Mouse (Mus musculus) ovary, postnatal 36 days (tissue): Measurements from ENCODE around the gene Fgf16.

Source experiments
- DNase-seq: peaks from one replicate; pipeline ENCODE4 v3.0.0; 2022; ENCODE audit warnings: low spot score, mixed read lengths

The Fgf16 gene

DNA sequence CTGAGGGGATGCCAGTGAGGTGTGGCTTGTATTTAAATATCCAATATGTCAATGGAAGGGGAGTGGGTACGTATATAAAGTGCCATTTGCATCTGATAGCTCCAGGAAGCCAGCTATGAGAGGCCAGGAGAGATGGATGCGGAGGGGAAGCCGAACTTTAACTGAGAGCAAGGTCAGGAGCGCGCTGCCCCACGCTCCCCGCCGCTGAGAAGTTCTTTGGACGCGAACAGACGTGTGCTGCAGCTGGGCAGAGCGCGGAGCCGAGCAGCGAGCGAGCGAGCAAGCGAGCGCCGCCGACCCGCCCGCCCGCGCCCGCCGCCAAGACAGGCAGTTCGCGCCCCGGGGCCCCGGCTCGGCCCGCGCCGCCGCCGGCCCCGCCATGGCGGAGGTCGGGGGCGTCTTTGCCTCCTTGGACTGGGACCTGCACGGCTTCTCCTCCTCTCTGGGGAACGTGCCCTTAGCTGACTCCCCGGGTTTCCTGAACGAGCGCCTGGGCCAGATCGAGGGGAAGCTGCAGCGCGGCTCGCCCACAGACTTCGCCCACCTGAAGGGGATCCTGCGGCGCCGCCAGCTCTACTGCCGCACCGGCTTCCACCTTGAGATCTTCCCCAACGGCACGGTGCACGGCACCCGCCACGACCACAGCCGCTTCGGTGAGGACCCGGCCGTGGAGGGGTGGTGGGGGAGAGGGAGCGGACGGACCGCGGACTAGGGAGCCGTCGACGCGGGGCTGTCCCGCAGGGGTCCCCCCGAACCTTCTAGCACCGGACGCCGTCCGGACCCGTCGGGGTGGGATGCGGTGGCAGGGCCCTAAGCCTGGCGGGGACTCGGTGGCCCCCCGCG lies at the start of gene Fgf16:
Fgf16 (plus strand) TSS at position 118 of the 843 bp plus-strand sequence.
- peak; percentile 9 for DNase-seq

DNA sequence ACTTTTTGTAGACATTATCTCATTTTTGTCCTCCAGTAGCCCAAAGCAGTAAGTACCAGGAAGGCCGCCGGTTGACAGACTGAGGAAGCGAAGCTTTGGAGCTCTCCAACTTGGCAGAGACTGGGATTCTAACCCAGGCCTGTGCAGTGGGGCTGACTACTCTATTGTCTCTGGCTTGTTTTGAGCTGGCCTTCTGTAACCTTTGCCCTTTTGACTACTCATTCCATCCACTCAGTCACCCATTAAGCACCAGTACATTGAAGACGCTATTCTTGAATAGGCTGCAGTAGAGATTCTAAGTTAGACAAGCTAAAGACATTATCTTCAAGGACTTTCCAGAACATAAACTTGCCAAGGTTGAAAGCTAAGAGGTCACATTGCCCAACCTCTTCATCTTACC lies 49.3 kb upstream of the Fgf16 start:
- no peak for DNase-seq

DNA sequence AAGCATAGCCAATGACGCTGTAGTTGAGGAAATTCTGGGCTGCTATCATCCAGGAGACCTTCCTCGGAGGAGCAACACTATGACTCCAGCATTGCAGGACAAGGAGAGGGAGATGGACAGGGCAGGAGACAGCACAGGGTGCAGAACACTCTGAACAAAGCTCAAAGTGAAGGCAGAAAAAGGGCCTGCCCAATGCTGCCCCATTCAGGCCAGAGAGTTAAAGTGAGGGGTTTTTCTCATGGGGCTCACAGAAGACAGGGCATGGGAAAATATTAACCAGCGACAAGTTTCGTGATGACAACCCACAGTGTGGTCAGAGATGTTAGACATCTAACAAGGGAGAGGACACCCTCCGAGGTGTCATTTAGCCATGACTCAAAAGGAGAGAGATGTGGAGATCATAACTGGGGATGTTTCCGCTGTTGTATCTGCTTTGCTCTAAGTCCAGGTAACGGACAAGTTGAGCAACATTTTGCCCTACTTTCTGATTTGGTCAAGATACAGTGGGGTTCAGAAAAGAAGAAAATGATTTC lies 48.2 kb upstream of the Fgf16 start:
- DNase-seq: no peak

DNA sequence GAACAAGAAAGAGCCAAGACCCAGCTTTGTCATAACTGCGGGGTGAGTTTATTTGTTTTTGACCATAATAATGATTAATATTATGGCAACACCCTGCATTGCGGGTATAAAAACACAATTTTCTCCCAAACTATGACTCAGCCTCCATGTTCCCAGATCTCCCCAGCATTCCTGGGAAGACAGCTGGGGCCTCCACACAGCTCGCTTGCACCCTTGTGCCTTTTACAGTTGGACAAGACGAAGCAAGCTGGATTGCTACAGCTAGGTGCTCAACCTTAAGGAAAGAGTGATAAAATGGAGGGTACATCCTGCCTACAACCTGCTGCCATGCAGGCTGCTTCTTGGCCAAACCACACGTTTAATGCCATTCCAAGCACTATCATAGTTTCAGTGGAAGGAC lies 45.7 kb upstream of the Fgf16 start:
- no peak for DNase-seq

DNA sequence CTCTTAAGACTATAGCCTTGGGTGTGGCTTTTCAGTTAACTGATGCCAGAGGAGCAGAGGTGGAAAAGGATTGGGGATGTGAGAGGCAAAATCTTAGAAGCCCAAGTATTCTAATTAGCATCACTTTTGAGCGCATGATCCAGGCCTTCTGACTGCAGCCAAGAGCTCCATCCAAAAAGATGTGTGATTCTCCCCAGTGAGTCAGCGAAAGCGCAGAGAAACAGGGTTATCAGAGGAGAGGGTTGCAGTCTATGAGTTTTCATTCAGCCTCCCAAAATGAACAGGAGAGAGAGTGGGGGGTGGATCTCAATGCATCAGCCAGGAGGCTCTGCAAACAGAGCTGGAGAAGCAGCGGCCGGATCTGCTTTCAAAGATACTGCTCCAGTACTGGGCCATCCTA lies 45.1 kb upstream of the Fgf16 start:
- DNase-seq: no peak

DNA sequence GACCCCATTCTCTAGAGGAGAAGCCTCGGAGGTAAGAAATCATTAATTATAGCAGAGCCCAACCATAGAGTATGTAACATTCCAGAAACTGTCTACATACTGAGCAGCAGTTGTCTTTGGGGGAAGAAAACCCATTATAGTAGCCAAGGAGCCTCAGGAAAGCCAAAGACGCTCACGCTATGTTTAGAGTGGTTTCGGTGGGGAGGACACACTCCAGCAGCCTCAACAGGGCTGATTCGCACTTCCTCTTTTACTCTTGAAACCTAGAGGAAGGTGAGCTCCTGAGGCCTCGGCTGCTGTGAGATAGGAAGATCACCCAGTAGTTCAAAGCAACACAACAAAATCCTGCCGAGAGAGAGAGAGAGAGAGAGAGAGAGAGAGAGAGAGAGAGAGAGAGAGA lies 39.9 kb upstream of the Fgf16 start:
- no peak for DNase-seq

DNA sequence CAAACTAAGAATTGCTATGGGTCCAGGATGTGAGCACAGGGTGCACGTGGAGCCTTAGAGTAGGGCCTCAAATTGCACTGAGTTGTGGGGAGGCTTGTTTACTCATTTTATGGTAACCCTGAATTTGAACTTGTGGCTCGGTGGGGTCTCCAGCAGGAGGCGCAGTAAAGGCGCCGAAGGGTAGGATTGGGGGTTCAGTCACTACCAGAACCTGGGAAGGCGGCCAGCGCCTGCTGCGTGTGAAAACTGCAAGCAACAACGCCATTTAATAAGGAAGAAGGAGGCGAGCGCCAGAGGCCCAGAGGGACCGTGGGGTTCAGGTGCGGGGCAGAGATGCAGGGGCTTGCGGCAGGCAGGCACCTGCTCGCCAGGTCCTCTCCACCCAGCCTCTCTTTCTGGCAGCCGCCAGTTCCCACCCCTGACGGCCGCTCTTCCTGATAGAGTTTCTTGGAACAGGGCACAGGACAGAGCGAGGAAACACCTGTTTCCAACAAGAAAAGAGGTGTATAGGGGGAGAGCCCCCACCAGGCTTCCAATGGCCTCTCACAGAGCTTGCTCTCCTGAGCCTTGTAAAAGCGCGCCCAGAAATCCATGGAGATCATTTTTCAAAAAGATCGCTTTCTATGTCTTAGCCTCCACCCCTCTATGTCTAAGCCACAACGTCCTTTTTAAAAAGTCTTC lies 1.1 kb upstream of the Fgf16 start:
- peak; percentile 10 for DNase-seq

DNA sequence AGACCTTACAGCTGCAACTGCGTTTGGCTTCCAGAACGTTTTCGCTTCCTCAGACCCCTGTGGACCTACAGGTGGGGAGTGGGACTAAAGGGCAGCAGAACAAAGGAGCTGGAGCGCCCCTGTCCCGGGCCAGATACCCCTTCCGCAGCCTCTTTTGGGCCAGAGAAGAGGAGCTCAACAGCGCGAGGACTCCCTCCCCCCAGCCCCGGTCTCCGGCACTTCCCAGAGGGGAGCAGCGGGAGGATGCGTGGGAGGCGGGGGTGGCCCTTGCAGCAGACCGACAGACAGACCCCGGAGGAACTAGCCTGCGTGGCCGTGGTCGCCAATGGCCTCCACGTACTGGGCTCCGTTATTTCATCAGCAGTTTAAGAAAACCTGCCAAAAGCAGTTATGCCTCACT lies 467 bp upstream of the Fgf16 start:
- DNase-seq: peak; percentile 20

DNA sequence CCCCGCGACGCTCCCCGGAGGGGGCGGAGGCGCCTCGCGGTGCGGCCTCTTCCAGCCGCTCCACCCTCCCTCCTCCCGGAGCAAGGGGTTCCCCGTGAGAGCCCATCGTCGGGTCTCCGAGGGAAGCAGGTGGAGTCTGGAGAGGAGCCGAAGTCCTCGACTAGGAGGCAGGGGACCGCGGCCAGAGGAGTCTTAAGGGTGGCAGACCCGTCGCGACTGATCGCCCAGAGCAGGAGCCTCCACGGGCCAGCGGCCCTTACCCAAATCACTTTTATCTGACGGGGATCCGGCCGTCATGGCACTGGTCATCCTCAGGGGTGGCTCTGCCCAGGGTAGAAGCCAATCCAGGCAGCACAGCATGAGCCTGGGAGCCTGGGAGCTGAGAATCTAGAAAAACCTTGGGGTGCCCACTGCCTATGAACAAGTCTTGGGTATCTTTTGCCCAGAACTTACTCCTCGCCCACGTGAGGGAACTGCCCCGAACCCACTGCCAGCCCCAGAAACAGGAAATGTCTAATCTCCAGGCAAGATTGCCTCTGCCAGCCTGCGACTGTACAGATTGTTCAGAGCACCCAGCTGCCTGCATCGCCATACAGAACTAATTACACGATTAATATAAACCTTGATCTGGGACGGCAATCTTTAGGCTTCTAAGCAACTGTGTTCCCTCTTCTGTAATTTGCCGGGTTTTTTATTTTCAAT lies 1.1 kb downstream of the Fgf16 start:
- DNase-seq: peak; percentile 5

DNA sequence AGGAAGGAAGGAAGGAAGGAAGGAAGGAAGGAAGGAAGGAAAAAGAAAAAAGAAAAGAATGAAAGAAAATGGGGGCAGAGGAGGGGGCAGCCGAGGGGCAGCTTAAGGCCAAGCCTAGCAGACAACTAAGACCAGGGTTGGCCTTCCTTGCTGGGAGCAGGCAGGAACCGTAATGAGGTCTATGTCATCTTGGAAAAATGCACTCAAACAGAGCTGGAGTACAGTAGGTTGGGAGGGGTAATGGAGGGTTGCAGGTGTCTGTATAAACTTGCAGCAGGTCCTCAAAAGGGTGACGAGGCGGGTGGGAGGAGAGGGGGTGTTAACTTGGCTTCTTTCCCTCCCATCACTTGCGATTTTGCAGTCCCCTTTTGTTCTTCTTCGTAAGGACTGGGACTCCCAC lies 1.9 kb downstream of the Fgf16 start:
- no peak for DNase-seq

DNA sequence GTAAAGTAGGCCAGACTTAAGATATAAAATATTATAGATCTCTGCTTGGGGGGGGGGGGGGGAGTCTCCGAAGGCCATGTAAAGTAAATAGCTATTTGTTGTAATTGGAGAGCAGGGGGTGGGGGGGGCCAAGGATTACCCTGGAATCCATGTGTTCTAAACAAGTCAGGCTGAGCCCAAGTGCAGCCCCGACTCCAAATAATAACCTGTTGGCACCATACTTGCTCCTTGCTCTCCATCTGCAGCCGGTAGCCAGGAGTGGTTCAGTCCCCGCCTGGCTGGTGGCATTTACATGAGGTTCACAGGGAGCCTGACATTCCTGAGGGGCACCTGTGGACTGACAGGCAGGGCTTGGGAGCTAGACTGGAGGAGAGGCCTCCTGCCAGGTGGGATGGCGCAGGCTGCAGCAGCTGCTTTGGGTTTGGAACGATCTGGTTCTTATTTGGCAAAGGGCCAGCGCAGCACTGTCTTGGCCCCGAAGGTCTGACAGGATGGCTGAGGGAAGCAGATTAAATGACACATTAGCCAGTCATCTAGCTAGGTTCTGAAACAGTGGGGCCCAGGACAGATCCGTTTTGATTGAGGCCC lies 3.2 kb downstream of the Fgf16 start:
- DNase-seq: no peak

DNA sequence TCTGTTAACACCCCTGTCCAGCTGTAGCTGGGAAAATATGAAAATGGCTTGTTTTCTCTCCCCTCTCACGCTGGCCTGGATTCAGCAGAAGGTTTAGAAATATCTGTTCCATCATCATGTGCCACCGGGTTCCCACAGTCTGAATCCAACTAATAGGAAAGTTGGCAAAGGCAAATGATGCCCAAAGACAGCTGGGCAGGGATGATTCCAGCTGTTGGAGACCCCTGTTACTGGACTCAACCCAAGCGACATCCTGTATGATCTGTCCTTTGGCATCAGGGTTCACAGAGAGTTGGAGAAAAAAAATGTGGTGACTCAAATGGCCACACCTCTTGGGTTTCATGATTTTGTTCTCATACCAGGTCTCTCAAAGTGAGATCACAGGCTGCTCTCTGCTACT lies 3.9 kb downstream of the Fgf16 start:
- no peak for DNase-seq

DNA sequence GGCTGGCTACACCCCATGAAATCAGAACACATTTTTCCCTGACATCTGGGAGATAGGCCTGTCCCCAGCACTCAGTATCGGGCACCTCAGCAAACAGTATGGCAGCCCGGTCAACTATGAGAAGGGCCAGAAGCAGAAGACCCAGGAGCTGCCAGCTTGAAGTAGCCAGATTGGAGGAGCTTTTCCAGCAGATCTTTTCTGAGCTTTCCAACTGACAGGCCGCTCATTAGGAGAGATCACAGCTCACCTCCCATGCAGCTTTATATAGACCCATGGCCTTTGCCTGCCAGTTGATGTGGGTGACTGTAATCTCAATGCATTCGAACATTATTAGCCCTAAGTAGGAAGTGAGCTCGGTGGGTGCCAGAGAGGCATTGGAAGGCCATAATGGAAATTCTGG lies 9.2 kb downstream of the Fgf16 start:
- no peak for DNase-seq

DNA sequence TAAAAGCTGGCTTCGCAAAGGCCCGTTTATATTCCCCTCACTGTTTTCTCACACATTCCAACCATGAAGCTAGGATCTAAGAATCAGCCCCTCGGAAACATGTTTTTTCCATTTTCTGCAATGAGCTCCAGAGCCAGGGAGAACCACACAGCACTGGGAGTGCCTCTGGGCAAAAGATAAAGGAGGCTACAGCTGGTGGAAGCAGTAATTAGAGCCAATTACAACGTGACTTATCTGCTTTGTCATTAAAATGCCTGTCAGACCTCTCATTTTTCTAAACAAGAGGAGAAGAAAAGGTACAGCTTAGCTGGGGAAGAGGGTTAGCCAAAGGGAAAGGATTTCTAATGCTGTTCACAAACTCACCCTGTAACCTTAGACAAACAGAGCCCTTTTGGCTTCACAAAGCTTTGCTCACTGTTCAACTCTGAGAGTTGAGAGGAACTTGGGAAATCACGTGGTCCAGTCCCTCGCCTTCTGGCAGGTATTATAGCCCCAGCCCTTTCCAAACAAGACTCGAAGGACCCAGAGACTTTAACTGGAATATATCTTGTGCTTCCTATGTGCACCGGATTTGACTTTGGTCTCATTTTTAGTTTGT lies 30.8 kb downstream of the Fgf16 start:
- no peak for DNase-seq

DNA sequence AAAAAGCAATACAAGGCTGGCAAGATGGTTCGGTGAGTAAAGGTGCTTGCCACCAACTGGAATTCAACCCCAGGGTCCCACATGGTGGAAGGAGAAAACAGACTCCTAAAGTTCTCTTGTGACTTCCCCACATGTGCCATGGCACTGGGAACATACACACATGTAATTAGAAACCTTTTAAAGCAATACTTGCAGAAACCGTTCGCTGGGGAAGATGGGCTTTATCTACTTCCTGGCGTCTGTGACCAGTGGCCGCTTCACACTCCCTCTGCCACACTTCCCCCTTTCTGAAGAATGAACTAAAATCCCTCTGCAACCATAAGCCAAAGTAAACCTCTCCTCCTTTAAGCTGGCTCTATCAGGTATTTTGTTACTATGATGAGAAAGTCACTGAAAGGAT lies 60.4 kb downstream of the Fgf16 start:
- DNase-seq: no peak
